Mouse (Mus musculus) kidney, postnatal 10 days (tissue): ENCODE results near the gene Hoxc13.

ENCODE experiments used
- DNase-seq: peaks from one replicate; pipeline ENCODE4 v3.0.0; 2021; ENCODE audit warnings: mixed read lengths

Hoxc13 gene

GRCm38 (mm10) chr15:102937036-102937666 is 16.2 kb downstream of the Hoxc13 start:
- DNase-seq, result no peak

GRCm38 (mm10) chr15:102939256-102940155 is 18.6 kb downstream of the Hoxc13 start:
- DNase-seq, result no peak

- peak; percentile 57 for DNase-seq
Measured at GRCm38 (mm10) chr15:102942739-102943467, 22.0 kb downstream of the Hoxc13 start.

GRCm38 (mm10) chr15:102943468-102943813 is 22.5 kb downstream of the Hoxc13 start:
- no peak for DNase-seq

GRCm38 (mm10) chr15:102945185-102946077 is 24.5 kb downstream of the Hoxc13 start:
- DNase-seq, result no peak

- no peak for DNase-seq
Measured at GRCm38 (mm10) chr15:102947276-102947675, 26.4 kb downstream of the Hoxc13 start.

- no peak for DNase-seq
Measured at GRCm38 (mm10) chr15:102948842-102949241, 27.9 kb downstream of the Hoxc13 start.

- DNase-seq, result no peak
Measured at GRCm38 (mm10) chr15:102949696-102950095, 28.8 kb downstream of the Hoxc13 start.

GRCm38 (mm10) chr15:102950877-102951276 is 30.0 kb downstream of the Hoxc13 start:
- DNase-seq, result no peak

- peak; percentile 19 for DNase-seq
Measured at GRCm38 (mm10) chr15:102953561-102953960, 32.7 kb downstream of the Hoxc13 start.

- DNase-seq, result peak; percentile 64
Measured at GRCm38 (mm10) chr15:102954192-102955006, 33.5 kb downstream of the Hoxc13 start, which contains the start of gene Hoxc11. TSS of gene Hoxc11 (plus strand) at chr15:102954427.

- no peak for DNase-seq
Measured at GRCm38 (mm10) chr15:102955007-102955382, 34.1 kb downstream of the Hoxc13 start.

- DNase-seq, result peak; percentile 60
Measured at GRCm38 (mm10) chr15:102955833-102956640, 35.1 kb downstream of the Hoxc13 start.

GRCm38 (mm10) chr15:102956906-102957305 is 36.0 kb downstream of the Hoxc13 start:
- peak; percentile 39 for DNase-seq

GRCm38 (mm10) chr15:102959663-102960191 is 38.8 kb downstream of the Hoxc13 start:
- DNase-seq, result peak; percentile 57

GRCm38 (mm10) chr15:102961728-102962127 is 40.8 kb downstream of the Hoxc13 start:
- DNase-seq, result peak; percentile 62

GRCm38 (mm10) chr15:102962492-102962891 is 41.6 kb downstream of the Hoxc13 start:
- peak; percentile 45 for DNase-seq

- DNase-seq, result peak; percentile 48
Measured at GRCm38 (mm10) chr15:102963259-102963658, 42.4 kb downstream of the Hoxc13 start.

GRCm38 (mm10) chr15:102963671-102964640 is 43.1 kb downstream of the Hoxc13 start:
- DNase-seq, result peak; percentile 83
